Mouse (Mus musculus) embryo, embryonic 11.5 days (tissue): ENCODE results near the gene Gstm6.

Experiments used
- DNase-seq: peaks from one replicate; pipeline ENCODE4 v3.0.0-alpha.2; 2012; ENCODE audit warnings: low read depth, low spot score

Gstm6 gene

GRCm38 (mm10) chr3:107941261-107941660 is 2.3 kb downstream of the Gstm6 start:
- DNase-seq = no peak

DNA sequence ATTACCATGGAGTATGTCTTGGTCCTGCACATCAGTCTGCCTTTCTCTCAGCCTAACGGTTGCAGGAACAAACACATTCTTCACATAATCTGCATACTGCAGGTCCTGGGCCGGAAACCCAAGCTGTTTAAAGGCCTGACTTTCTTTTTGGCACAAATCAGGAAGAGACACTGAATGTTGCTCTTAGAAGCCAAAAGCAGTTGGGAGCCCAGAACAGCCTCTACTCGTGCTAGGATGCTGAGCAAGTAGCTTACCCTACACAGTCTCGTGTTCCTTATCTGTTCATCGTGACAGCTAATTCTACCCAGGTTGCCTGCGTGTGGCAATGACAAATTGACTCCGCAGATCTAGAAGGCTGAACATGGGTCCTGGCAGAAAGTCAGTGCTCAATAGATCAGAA is 3.0 kb downstream of the Gstm6 start:
- no peak for DNase-seq

GRCm38 (mm10) chr3:107939830-107940229 is 3.7 kb downstream of the Gstm6 start:
- DNase-seq = no peak

GRCm38 (mm10) chr3:107939403-107939802 is 4.1 kb downstream of the Gstm6 start:
- DNase-seq = peak; percentile 29

GRCm38 (mm10) chr3:107935888-107936287 is 7.7 kb downstream of the Gstm6 start:
- DNase-seq = no peak

GRCm38 (mm10) chr3:107935268-107935667 is 8.3 kb downstream of the Gstm6 start:
- no peak for DNase-seq

GRCm38 (mm10) chr3:107932128-107932527 is 11.4 kb downstream of the Gstm6 start:
- DNase-seq = no peak

DNA sequence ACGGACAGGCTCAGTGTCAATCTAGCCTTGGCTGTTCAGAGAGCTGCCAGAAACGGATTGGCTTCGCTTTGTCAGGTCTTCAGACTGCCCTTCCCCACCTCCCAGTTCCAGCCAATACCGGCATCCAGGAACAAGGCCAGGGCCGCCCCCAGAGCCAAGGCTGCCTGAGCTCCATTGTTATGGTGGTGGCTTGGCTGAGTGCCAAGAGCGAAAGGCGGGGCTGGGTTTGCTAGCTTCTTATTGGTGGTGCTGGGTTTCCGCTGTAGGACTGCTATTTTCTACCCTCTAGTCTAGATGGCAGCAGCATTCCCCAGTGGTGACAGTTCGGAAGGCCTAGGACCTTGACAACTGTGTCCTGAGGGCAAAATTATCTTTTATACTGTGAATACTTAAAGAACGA is 11.9 kb downstream of the Gstm6 start, which contains the start of gene Gstm7:
TSS of gene Gstm7 (minus strand) at position 148 of the 400 bp plus-strand sequence.
- peak; percentile 90 for DNase-seq

DNA sequence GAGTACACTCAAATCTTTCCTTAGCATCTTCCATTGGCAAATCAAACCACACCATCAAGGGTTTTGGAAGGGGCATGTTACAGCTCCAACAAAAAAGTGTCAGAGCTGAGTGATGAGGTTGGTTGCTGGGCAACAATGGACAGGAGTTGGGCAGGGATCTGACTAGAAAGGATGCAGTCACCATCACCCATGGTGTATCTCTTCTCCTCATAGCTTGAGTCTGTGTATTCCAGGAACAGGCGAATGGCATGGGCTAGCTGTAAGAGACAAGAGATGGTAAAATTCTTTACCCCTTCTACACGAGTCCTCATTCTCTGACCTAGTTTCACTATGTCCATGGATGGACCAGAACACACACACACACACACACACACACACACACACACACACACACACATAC is 12.4 kb downstream of the Gstm6 start:
- no peak for DNase-seq

- no peak for DNase-seq
Observed at GRCm38 (mm10) chr3:107929731-107930130, 13.8 kb downstream of the Gstm6 start.

- no peak for DNase-seq
Observed at GRCm38 (mm10) chr3:107929243-107929642, 14.3 kb downstream of the Gstm6 start.

DNA sequence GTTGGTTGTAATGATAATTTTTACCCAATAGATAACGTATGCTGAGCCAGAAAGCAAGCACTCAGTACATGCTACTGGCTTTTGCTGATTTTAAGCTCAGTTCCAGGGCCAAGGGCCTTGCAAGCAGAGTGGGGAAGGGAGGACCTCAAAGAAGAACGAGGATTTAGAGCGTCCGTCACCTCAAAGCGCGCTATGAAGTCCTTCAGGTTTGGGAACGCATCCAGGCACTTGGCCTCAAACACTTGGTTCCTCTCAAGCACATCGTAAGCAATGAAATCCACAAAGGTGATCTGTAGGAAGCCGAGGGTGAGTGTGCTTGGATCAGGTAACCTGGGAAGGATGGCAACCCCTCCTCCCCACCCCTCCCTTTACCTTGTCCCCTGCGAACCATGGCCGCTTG is 14.9 kb downstream of the Gstm6 start:
- DNase-seq = no peak

- no peak for DNase-seq
Observed at GRCm38 (mm10) chr3:107927841-107928240, 15.7 kb downstream of the Gstm6 start.

DNA sequence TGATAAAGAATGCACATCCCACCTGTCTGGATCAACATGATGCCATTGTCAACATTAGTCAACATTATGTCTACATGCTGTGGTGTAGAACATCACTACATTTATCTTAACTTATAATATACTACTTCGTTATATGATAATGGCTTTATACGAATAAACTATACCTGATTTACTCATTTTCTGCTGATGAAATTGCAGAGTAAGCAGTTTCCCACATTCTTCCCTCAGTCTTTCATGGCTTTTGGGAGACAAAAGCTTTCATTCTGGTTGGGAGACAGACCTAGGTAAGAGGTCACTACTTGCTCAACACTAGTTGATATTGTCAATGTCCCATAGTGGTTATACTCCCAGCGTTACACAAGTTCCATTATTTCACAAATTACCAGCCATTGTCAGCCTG is 18.2 kb downstream of the Gstm6 start:
- DNase-seq = no peak

DNA sequence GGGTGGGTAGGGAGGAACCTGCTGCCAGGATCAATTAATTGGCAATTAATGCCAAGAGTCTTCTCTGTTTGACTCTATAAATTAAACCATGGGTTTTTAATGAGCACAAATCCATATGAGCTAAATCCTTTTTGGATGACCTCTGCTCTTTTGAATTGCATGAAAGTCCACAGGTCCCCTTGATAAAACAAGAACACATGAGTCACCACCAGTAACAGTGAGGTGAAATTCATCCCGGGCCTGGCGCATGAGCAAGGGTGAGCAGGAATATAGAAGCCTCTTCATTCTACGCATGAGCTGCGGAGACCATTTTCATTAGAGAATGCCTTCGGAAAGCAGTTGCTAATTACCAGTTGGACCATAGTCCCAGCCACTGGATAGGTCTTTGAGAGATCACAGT is 23.2 kb downstream of the Gstm6 start:
- DNase-seq = no peak

GRCm38 (mm10) chr3:107917783-107918408 is 25.7 kb downstream of the Gstm6 start:
- DNase-seq = peak; percentile 52

DNA sequence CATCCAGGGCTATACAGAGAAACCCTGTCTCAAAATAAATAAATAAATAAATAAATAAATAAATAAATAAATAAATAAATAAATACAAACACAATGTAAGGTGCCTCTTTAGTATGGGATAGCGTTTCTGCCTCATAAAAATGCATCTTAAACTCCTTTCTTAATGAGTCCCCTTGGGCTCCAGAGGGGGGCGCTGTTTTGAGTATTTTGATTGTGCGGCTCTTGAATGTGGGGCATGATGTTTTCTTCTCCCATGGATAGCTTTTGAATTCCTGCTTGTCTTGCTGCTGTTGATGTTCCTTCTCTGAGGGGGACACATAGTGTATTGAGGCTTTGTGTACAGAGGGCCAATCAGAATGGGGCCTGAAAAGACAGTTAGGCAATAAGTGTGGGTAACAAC is 26.5 kb downstream of the Gstm6 start:
- no peak for DNase-seq

DNA sequence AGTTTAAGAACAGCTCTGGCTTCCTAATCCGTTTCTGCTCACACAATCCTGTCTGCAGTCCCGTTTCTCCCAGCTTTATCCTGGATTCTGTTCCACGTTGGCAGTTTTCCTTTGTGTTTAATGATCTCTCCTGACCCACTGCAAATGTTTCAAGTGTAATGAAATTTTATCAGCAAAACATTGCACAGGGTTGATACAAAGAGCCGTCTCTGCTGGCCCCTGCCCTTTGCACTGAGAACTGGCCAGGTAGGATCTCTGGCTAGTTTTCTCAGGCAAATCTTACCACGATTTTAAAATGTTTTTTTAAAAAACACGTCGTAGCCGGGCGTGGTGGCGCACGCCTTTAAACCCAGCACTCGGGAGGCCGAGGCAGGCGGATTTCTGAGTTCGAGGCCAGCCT is 26.9 kb downstream of the Gstm6 start:
- no peak for DNase-seq

DNA sequence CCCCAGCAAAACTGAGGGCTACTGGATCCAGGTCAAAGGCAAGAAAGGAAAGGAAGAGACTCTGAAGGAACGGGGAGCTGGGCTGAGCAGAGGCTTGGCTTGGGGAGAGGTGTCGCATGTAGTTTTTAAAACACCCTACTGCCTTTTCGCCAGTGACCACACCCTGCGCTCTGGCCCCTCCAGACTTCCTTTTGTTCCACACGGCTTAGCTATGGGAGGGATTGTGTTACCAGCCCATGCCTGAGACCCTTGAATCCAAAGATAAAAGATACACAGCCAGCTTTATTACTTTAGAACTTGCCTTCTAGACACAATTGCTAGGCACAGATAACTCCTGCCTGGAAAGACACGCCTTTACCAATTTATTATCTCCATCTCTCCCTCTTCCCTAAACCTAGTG is 37.6 kb downstream of the Gstm6 start:
- DNase-seq = no peak

DNA sequence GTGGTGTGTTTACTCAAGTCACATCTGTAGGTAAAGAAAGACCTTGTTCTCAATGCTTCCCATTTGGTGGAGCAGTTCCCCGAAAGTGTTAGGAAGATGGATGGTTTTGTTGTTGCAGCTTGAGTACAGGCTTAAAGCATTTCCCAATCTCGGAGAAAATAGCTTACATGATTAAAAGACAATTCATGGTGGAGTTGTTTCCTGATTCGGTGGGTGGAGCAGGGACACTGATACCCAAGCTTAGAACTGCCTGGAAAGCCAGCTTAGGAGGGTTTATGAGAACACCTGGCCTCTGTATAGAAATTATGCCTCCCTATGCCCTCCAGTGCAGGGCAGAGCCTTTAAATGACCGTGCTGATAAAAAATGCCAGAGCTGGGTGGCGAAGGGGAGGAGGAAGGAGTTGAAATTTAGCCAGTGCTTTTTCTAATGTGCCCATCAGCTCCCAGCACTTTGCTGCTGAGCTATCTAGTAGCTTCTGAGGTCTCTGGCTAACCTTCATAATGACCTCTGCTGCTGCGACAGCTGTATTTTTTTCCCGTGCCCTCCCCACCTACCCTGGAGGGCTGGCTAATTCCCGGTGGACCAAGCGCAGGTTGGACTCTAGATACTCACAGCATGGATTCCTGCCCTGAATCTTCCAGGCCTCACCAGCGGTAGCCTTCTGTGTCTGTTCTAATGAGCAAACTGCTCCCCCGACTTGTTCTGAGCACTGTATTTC is 42.4 kb downstream of the Gstm6 start:
- no peak for DNase-seq

GRCm38 (mm10) chr3:107898691-107899090 is 44.9 kb downstream of the Gstm6 start:
- no peak for DNase-seq

DNA sequence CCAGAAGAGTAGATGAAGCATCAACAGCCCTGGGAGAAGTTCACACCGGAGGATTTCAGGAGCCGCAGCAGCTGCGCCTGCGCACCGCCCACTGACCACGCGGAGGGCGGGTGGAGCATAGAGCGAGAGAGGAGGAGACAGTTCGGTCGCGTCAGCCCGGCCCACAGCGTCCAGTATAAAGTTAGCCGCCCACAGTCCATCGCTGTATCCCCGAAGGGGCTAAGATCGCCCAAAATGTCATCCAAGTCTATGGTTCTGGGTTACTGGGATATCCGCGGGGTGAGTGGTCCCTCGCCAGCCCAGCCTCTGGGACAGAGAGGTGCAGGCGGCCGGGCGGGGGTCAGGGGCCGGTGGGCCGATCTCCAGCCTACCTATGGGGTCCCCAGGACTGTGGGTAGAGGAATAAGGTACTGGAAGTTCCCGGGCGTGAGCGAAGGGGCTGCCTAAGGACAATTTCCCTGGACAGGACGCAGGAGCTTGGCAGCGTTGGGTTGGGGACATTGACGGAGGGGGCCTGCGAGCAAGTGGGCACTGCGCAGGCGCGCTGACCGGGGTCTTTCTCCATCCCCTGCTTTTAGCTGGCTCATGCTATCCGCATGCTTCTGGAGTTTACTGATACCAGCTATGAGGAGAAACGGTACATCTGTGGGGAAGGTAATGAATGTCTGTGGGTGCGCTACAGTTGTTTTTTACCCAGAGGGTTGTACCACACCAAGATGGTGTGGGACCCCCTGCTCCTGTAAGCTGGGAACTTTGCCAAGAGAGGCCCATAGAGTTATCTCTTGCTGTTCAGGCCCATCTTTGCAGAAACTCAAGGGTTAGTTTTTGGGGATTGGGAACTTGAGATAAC is 47.6 kb downstream of the Gstm6 start, which contains the start of gene Gstm5:
TSS of gene Gstm5 (plus strand) at position 102 of the 850 bp plus-strand sequence.
- peak; percentile 74 for DNase-seq
